In genomic region chr3:144182229-144182628, GRCm38 (mm10) we compare ENCODE assay signal across 20 mouse cellular contexts. TPM values are rescaled to one million over a fixed set of nuclear protein-coding genes. Genes with fewer than 3 reads are reported as not detected.
DNase-seq lines count a peak whose midpoint lies in the region; ATAC-seq and TF ChIP-seq lines count a peak whose summit lies in the region.
"Had no signal": no experiment of that assay in that cellular context is flagged by ENCODE, and none has a peak within 500 bp of the region (broad histone marks: within the 10 kb centered on the region; RNA-seq: fewer than 3 reads in every experiment).

No protein-coding gene starts in this region.

- H3K4me3 ChIP-seq in kidney, postnatal 0 days (replicated peaks; ENCODE audit: low read depth, low read length): no peak overlapping the region
- no peak overlapping the region for H3K4me3 ChIP-seq in lung, postnatal 0 days (ENCODE audit: low read depth, low read length)
- H3K4me3 ChIP-seq: forebrain, embryonic 12.5 days; megakaryocyte, embryonic 14.5 days; midbrain, embryonic 15.5 days; myocyte; neural tube, embryonic 15.5 days had no signal

- peak; percentile 18 for DNase-seq in adrenal gland, postnatal 10 days
- DNase-seq in adrenal gland, postnatal 4 days (ENCODE audit: low spot score in 2 of 2): no peak
- DNase-seq in kidney, postnatal 0 days (ENCODE audit: low spot score): no peak
- DNase-seq in kidney, adult 9 months: no peak
- no peak for DNase-seq in lung, postnatal 0 days (ENCODE audit: low spot score)
- DNase-seq in lung, postnatal 14 days: no peak
- no peak for DNase-seq in right cerebral cortex, postnatal 14 days
- DNase-seq: cerebellum, adult 8-10 months; gastrocnemius, postnatal 10 days; kidney, adult 11 months; kidney, postnatal 25 days; thymus, postnatal 14 days had no signal

- no peak overlapping the region for H3K4me2 ChIP-seq in kidney, postnatal 0 days (ENCODE audit: low read length)
- no peak overlapping the region for H3K4me2 ChIP-seq in lung, postnatal 0 days (replicated peaks; ENCODE audit: low read depth, low read length)
- H3K4me2 ChIP-seq: forebrain, embryonic 12.5 days; midbrain, embryonic 15.5 days; neural tube, embryonic 15.5 days had no signal

- no peaks in the 10 kb centered on the region for H3K36me3 ChIP-seq in kidney, postnatal 0 days (ENCODE audit: insufficient read depth, low read length)
- H3K36me3 ChIP-seq in lung, postnatal 0 days (ENCODE audit: insufficient read depth, low read length): peaks cover 2% of the 10 kb centered on the region; the same call in 1 of the 2 replicates
- H3K36me3 ChIP-seq: midbrain, embryonic 15.5 days; neural tube, embryonic 15.5 days had no signal

- H3K4me1 ChIP-seq in kidney, postnatal 0 days (replicated peaks; ENCODE audit: insufficient read depth, low read length): no peaks in the 10 kb centered on the region
- no peaks in the 10 kb centered on the region for H3K4me1 ChIP-seq in lung, postnatal 0 days (ENCODE audit: insufficient read depth, low read depth, low read length)
- H3K4me1 ChIP-seq: forebrain, embryonic 12.5 days; midbrain, embryonic 15.5 days had no signal

- H3K9me3 ChIP-seq in kidney, postnatal 0 days (replicated peaks; ENCODE audit: low read length): no peaks in the 10 kb centered on the region
- no peaks in the 10 kb centered on the region for H3K9me3 ChIP-seq in lung, postnatal 0 days (ENCODE audit: low read length)
- H3K9me3 ChIP-seq: forebrain, embryonic 12.5 days; midbrain, embryonic 15.5 days; neural tube, embryonic 15.5 days had no signal

- H3K27me3 ChIP-seq in kidney, postnatal 0 days (ENCODE audit: insufficient read depth, low read length): no peaks in the 10 kb centered on the region
- no peaks in the 10 kb centered on the region for H3K27me3 ChIP-seq in lung, postnatal 0 days (replicated peaks; ENCODE audit: insufficient read depth, low read length)
- H3K27me3 ChIP-seq: megakaryocyte, embryonic 14.5 days; midbrain, embryonic 15.5 days; neural tube, embryonic 15.5 days had no signal

- WGBS in kidney, postnatal 0 days: 81% methylated on average over 6 of the region's 6 CpGs
- 72% methylated on average over 6 of the region's 6 CpGs for WGBS in lung, postnatal 0 days

- H3K27ac ChIP-seq in kidney, postnatal 0 days: no peak overlapping the region
- H3K27ac ChIP-seq in lung, postnatal 0 days (ENCODE audit: low read length): no peak overlapping the region
- H3K27ac ChIP-seq: forebrain, embryonic 12.5 days; midbrain, embryonic 15.5 days; neural tube, embryonic 15.5 days; stomach, postnatal 0 days had no signal

- H3K9ac ChIP-seq in kidney, postnatal 0 days (ENCODE audit: low read depth, low read length): no peak overlapping the region
- no peak overlapping the region for H3K9ac ChIP-seq in lung, postnatal 0 days (replicated peaks; ENCODE audit: low read depth)
- H3K9ac ChIP-seq: forebrain, embryonic 12.5 days; midbrain, embryonic 15.5 days; neural tube, embryonic 15.5 days had no signal

- TF ChIP-seq EP300 in lung, postnatal 0 days (IDR thresholded peaks at IDR 0.05): no peak

- ATAC-seq in kidney, postnatal 0 days (replicated peaks; ENCODE audit: low FRiP score, low read depth): no peak
- no peak for ATAC-seq in lung, postnatal 0 days
- peak; percentile 37; the same call in 1 of the 2 replicates for ATAC-seq in megakaryocyte progenitor cell, adult 5-6 weeks (replicated peaks; ENCODE audit: poor library complexity)
- ATAC-seq: activated CD4-positive, CD25-positive, alpha-beta regulatory T cell, adult 4 months; midbrain, embryonic 15.5 days had no signal

- peak; percentile 25; the same call in 1 of the 2 replicates for TF ChIP-seq CTCF in kidney, postnatal 0 days (IDR thresholded peaks at IDR 0.05; ENCODE audit: low read depth)
- peak; percentile 28; the same call in 1 of the 2 replicates for TF ChIP-seq CTCF in lung, postnatal 0 days (IDR thresholded peaks at IDR 0.05)

RNA-seq across cellular contexts. Expression of gene Lmo4, which starts 22.8 kb away (rescaled TPM):
- 10 to 100 TPM; 63.1 to 65.6 TPM for total RNA-seq in adrenal gland, postnatal 10 days (2021)
- total RNA-seq in adrenal gland, postnatal 4 days (2021): 100 to 1,000 TPM in 1 of 2 experiments, 10 to 100 TPM in 1; 91.9 to 103 TPM
- 53.2 and 55.3 TPM in 2 replicates for polyA plus RNA-seq in kidney, postnatal 0 days (2015; fragmentation: Nextera tagmentation; extraction: Ambion mirVana)
- 62.8 and 65.3 TPM in 2 replicates for polyA plus RNA-seq in lung, postnatal 0 days (2015; fragmentation: Nextera tagmentation; extraction: Ambion mirVana)
- 147 and 167 TPM in 2 replicates for total RNA-seq in megakaryocyte progenitor cell, adult 5-6 weeks (2015)
- total RNA-seq in megakaryocyte progenitor cell, adult 5-6 weeks (2017): 37.0 and 44.7 TPM in 2 replicates
